Mouse (Mus musculus) heart, postnatal 36 days (tissue): ENCODE measurements at regions not wholly inside any gene's neighbourhood (a gene's known extent, or its start where the extent isn't known, plus 50 kb on each side); places are given as distances from the start of the nearest gene placed in this dataset.

Experiments used
- DNase-seq, 2 experiments: peaks; one replicate each; pipeline ENCODE4 v3.0.0; 2021 to 2022
- intact Hi-C: fragments of 180-260 bp; cut with DNase I; formaldehyde crosslinking; loops from one replicate; pipeline ENCODE4 v1.15.1; 2025

DNA sequence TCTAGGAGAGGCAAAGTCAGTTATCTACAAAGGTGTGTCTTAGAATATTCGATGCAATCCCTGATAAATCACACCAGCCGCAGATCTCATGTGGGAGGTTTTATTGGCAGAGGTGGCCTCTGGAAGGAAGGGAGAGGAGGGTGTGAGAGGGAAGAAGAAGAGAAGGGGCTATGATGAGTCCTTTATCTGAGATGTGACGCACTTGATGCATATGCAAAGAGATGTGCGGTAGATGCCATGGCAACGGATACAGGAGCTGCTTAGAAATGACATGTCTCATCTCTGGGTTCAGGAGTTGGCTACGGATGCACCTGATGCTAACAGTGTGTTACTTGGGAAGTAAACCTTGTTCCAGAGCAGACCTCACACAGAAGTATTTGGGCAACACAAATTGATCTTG is 718.6 kb upstream of the Gm21961 start:
- DNase-seq, result no peak
- intact Hi-C loops, result no loop called here

DNA sequence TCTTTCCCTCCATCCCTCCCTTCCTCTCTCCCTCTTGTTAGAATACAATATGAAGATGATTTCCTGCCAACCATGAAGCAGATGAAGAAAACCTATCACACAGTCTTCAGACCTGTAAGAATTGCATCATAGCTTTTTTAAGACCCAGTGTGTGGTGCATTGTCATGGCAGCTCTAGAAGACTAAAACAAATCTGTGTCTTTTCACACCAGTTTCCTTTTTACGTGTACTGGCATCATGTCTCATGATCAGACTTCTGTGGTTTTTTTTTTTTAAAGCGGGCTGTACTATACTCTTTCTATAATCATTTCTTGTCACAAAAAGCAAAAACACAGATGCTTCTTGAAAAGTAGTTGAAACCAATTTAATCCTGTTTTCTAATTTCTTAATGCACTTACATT is 716.6 kb upstream of the Gm21961 start:
- intact Hi-C loops, result no loop called here
- DNase-seq, result no peak

DNA sequence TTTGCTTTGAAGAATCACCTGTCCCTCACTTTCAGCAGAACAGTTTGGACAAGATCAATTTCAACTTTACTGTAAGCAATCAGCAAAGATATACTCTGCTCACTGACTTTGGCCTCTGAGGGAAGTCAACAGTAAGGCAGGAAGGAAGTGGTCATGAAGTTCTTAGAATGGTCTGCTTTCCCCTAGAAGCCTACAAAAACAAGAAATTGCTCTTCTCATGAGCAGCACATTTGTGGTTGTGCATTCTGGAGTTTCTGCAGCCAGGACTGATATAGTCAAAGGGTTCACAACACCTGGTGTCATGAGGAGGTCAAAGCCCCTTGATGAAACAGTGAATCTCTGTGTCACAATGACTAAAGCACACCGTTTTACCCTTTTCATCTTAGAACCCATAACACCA is 712.4 kb upstream of the Gm21961 start:
- no peak for DNase-seq
- intact Hi-C loops, result no loop called here

GRCm38 (mm10) chr15:65726271-65726670 is 711.6 kb upstream of the Gm21961 start:
- intact Hi-C loops, result no loop called here
- no peak for DNase-seq

- intact Hi-C loops, result loop anchor here (5.0 to 10.0 kb wide), 3 partner anchors 121 to 941 kb away; no protein-coding TSS in a partner anchor
- DNase-seq, result no peak
Observed at GRCm38 (mm10) chr15:65703559-65703958, 688.9 kb upstream of the Gm21961 start.

- no peak for DNase-seq
- intact Hi-C loops, result loop anchor here (5.0 to 10.0 kb wide), 3 partner anchors 123 to 939 kb away; no protein-coding TSS in a partner anchor
Observed at GRCm38 (mm10) chr15:65701510-65701909, 686.8 kb upstream of the Gm21961 start.

DNA sequence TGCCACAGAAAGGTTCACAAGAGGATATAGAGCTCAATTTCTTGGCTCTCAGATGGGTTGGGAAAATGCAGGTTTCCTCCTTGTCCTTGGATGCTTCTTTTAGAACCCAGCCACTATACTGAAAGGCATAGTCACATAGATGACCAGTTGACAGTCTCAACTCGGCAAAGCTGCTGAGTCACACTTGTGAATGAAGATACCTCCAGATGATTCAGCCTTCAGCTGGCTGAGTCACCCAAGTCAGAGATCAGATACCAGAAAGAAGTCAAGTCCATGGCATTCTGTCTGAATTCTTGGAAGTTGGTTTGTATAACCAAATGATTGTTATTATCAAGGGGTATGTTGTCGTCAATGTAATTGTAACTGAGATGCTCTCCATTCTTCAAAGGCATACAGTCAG is 683.9 kb upstream of the Gm21961 start:
- intact Hi-C loops, result no loop called here

More for the DNA sequence above, 683.9 kb upstream of the Gm21961 start:
- DNase-seq, result no peak
